Mouse (Mus musculus): ENCODE measurements at regions not wholly inside any gene's neighbourhood (a gene's known extent, or its start where the extent isn't known, plus 50 kb on each side); places are given as distances from the start of the nearest gene placed in this dataset.

DNA sequence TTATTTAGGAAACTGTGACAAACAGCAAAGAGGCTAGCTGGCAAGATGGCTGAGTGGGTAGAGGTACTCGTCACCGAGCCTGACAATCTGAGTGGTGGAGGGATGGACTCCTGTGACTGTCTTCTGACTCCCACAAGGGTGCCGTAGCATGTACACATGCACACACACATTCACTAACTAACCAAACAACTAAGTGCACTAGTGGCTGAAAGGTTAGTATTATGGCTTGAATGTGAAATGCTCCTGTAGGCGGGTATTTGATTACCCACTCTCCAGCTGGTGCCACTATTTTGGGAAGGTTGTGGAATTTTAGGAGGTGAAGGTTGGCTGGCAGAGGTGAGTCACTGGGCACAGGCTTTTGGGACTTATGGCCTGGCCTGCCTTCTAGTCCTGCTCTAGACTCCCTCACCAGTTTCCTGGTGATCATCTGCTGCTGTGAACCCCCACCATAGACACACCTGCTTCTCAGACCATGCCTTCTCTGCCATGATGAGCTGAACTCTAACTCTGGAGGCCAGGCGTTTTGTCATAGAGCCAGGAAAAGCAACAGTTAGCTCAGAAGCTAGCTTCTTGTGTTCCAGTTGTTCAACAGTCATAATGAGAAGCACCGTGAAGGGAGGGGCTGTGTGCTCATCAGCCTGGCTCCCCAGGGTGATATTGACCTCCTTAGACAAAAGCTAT lies 131.5 kb upstream of the Eif4g2 start:
- no peak for TF ChIP-seq CTCF (IDR thresholded peaks at IDR 0.05)
- TF ChIP-seq EP300 (IDR thresholded peaks at IDR 0.05), result no peak

Data from lung, postnatal 0 days (tissue).